Mouse (Mus musculus) kidney, adult 2 months (tissue): Measurements from ENCODE around the gene Lgals1.

Source experiments
- CTCF ChIP-seq: fragments of 200-500 bp; conservative IDR thresholded peaks from 2 replicates; pipeline ENCODE4 v1.5.1; 2011; ENCODE audit warnings: low read depth, mild to moderate bottlenecking, control low read depth, low read length, moderate library complexity, mixed read lengths; ENCODE audit not compliant: insufficient read depth, insufficient read length
- POLR2A ChIP-seq: fragments of 200-500 bp; IDR thresholded peaks from one replicate; pipeline ENCODE4 v1.6.1; 2011; ENCODE audit warnings: low read depth, low read length, control low read depth

DNA sequence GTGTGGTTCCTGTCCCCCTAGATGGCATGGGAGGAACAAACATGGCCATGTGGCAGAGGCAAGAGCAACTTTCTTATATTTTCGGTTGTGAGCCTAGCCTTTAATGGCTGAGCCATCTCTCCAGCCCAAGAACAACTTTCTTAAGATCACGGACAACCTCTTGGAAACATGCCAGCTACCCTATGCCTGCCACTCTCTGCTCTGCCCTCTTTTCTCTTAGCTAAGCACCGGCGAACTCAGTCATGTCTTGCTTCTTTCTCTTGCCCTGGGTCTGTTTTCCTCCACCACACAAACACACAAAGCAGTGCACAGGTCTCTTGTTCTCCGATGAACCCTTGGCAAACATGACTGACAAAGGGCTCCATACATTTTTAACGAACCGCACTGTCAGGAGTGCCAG is 19.7 kb downstream of the Lgals1 start:
- no peak for TF ChIP-seq POLR2A
- TF ChIP-seq CTCF = no peak
